Mouse (Mus musculus) ES-Bruce4 (cell line): ENCODE results near the gene Dnaja4. TPM values are rescaled to one million over a fixed set of nuclear protein-coding genes. Genes with fewer than 3 reads are reported as not detected.

Experiments
- H3K27ac ChIP-seq: 2 replicates; pipeline ENCODE4 v1.5.1; 2012; ENCODE audit warnings: low read length, inconsistent platforms; ENCODE audit not compliant: insufficient read depth
- H3K27me3 ChIP-seq: 2 replicates; pipeline ENCODE4 v1.6.1; 2012; ENCODE audit warnings: mild to moderate bottlenecking, low read length, inconsistent platforms; ENCODE audit not compliant: control insufficient read depth, poor library complexity, insufficient read depth, severe bottlenecking
- H3K36me3 ChIP-seq: 2 replicates; pipeline ENCODE4 v1.6.1; 2012; ENCODE audit warnings: inconsistent platforms, mild to moderate bottlenecking, low read length, moderate library complexity; ENCODE audit not compliant: control insufficient read depth, poor library complexity, insufficient read depth, severe bottlenecking
- H3K4me1 ChIP-seq: one replicate; pipeline ENCODE4 v1.8.1; 2011; ENCODE audit warnings: low read length; ENCODE audit not compliant: control insufficient read depth, insufficient read depth
- H3K4me3 ChIP-seq: 2 replicates; pipeline ENCODE4 v1.5.1; 2011; ENCODE audit warnings: low read depth, mild to moderate bottlenecking, low read length
- H3K9ac ChIP-seq: 2 replicates; pipeline ENCODE4 v1.6.1; 2012; ENCODE audit warnings: low read depth, mild to moderate bottlenecking, inconsistent platforms; ENCODE audit not compliant: poor library complexity, severe bottlenecking
- H3K9me3 ChIP-seq: replicated peaks from 2 replicates; pipeline ENCODE4 v1.6.1; 2012; ENCODE audit warnings: mild to moderate bottlenecking, low read length, inconsistent platforms; ENCODE audit not compliant: control insufficient read depth, poor library complexity, insufficient read depth, severe bottlenecking
- CTCF ChIP-seq: IDR thresholded peaks from one replicate; pipeline ENCODE4 v1.8.1; 2011; ENCODE audit warnings: low read depth, low read length
- EP300 ChIP-seq: IDR thresholded peaks from 2 replicates; pipeline ENCODE4 v1.6.1; 2011; ENCODE audit warnings: low read depth, low read length; ENCODE audit not compliant: insufficient read depth
- POLR2A ChIP-seq: IDR thresholded peaks from one replicate; pipeline ENCODE4 v1.8.1; 2011; ENCODE audit warnings: low read length; ENCODE audit not compliant: insufficient read depth
- polyA plus RNA-seq: library from polyadenylated mRNA; stranded (reverse); fragments of >200 nt; gene quantifications from 2 replicates; pipeline ENCODE4 v1.2.4, GENCODE M21; 2011; ENCODE audit warnings: low read depth; ENCODE audit not compliant: missing spikeins, insufficient read depth, insufficient read length

Dnaja4 gene
- polyA plus RNA-seq, result 3.2 and 4.4 TPM in 2 replicates

- Histone ChIP-seq H3K36me3 (no peaks in the 10 kb centered on the region), H3K9ac (peak within 1 kb of the TSS; percentile 74), H3K27ac (no peak within 1 kb of the TSS), H3K4me3 (peak within 1 kb of the TSS; percentile 73), H3K9me3 (no peaks in the 10 kb centered on the region), H3K4me1 (no peaks in the 10 kb centered on the region), H3K27me3 (peaks cover 17% of the 10 kb centered on the region)
- no peak for TF ChIP-seq EP300
- TF ChIP-seq CTCF, result no peak
- no peak for TF ChIP-seq POLR2A
Measured at GRCm38 (mm10) chr9:54698318-54699086, at the start of gene Dnaja4. Gene Dnaja4 (plus strand): TSS chr9:54698873.

GRCm38 (mm10) chr9:54649360-54649759 is 49.3 kb upstream of the Dnaja4 start:
- Histone ChIP-seq H3K4me3 (no peak overlapping the region), H3K9me3 (no peaks in the 10 kb centered on the region)

GRCm38 (mm10) chr9:54652778-54653177 is 45.9 kb upstream of the Dnaja4 start:
- Histone ChIP-seq H3K27ac (no peak overlapping the region), H3K27me3 (no peaks in the 10 kb centered on the region), H3K4me1 (no peaks in the 10 kb centered on the region), H3K4me3 (no peak overlapping the region), H3K9ac (no peak overlapping the region), H3K36me3 (no peaks in the 10 kb centered on the region), H3K9me3 (no peaks in the 10 kb centered on the region)
- no peak for TF ChIP-seq CTCF
- no peak for TF ChIP-seq POLR2A

More at GRCm38 (mm10) chr9:54649360-54649759, 49.3 kb upstream of the Dnaja4 start:
- H3K36me3 ChIP-seq, result no peaks in the 10 kb centered on the region
- H3K9ac ChIP-seq, result no peak overlapping the region
- TF ChIP-seq CTCF (no peak), POLR2A (no peak), EP300 (no peak)
- H3K4me1 ChIP-seq, result no peaks in the 10 kb centered on the region
- no peak overlapping the region for H3K27ac ChIP-seq
- H3K27me3 ChIP-seq, result no peaks in the 10 kb centered on the region

GRCm38 (mm10) chr9:54655846-54656245 is 42.8 kb upstream of the Dnaja4 start:
- H3K27me3 ChIP-seq, result no peaks in the 10 kb centered on the region
- no peak overlapping the region for H3K27ac ChIP-seq
- H3K9me3 ChIP-seq, result no peaks in the 10 kb centered on the region
- no peak for TF ChIP-seq CTCF
- no peak for TF ChIP-seq EP300
- TF ChIP-seq POLR2A, result no peak
- H3K4me1 ChIP-seq, result no peaks in the 10 kb centered on the region
- no peaks in the 10 kb centered on the region for H3K36me3 ChIP-seq
- no peak overlapping the region for H3K4me3 ChIP-seq
- H3K9ac ChIP-seq, result no peak overlapping the region

GRCm38 (mm10) chr9:54656402-54656801 is 42.3 kb upstream of the Dnaja4 start:
- H3K36me3 ChIP-seq, result no peaks in the 10 kb centered on the region
- no peak overlapping the region for H3K27ac ChIP-seq
- TF ChIP-seq CTCF (no peak), EP300 (no peak), POLR2A (no peak)
- H3K4me3 ChIP-seq, result no peak overlapping the region
- H3K9ac ChIP-seq, result no peak overlapping the region
- no peaks in the 10 kb centered on the region for H3K9me3 ChIP-seq
- H3K4me1 ChIP-seq, result no peaks in the 10 kb centered on the region
- no peaks in the 10 kb centered on the region for H3K27me3 ChIP-seq

- TF ChIP-seq CTCF (no peak), POLR2A (no peak), EP300 (no peak)
- Histone ChIP-seq H3K27me3 (no peaks in the 10 kb centered on the region), H3K9ac (no peak overlapping the region), H3K4me3 (no peak overlapping the region), H3K9me3 (no peaks in the 10 kb centered on the region), H3K4me1 (no peaks in the 10 kb centered on the region), H3K36me3 (no peaks in the 10 kb centered on the region), H3K27ac (no peak overlapping the region)
Measured at GRCm38 (mm10) chr9:54658773-54659172, 39.9 kb upstream of the Dnaja4 start.
